Mouse (Mus musculus): ENCODE results near the gene Skap1.

- TF ChIP-seq CTCF (IDR thresholded peaks at IDR 0.05; ENCODE audit: low read depth) (no peak), EP300 (IDR thresholded peaks at IDR 0.05; ENCODE audit: low read depth) (no peak)
These were observed 125.4 kb downstream of the Skap1 start for GRCm38 (mm10) chr11:96589828-96590227.

Measured in liver, postnatal 0 days (tissue).